Mouse (Mus musculus): ENCODE measurements around the gene Fes. TPM values are rescaled to one million over a fixed set of nuclear protein-coding genes. Genes with fewer than 3 reads are reported as not detected.
A peak's percentile ranks its signal among the peaks of the same experiment; 100 is the strongest.
"Not testable (repeated sequence)": the region's sequence is repeated elsewhere in the genome, so short reads cannot be mapped to it uniquely, and the experiment has no call there.

Fes gene
- polyA plus RNA-seq, 1 experiment: 0.69 TPM

GRCm38 (mm10) chr7:80401041-80401859 lies 13.5 kb upstream of the Fes start:
- TF ChIP-seq GATA1 (IDR thresholded peaks at IDR 0.05; ENCODE audit: low read length) (no peak), TAL1 (IDR thresholded peaks at IDR 0.05; ENCODE audit: low read length) (no peak)
- Histone ChIP-seq H3K4me3 (replicated peaks) (peak overlapping the region; percentile 71), H3K36me3 (ENCODE audit: control insufficient read depth) (peaks cover 15% of the 10 kb centered on the region), H3K4me1 (ENCODE audit: control insufficient read depth) (peaks cover 40% of the 10 kb centered on the region), H3K27me3 (ENCODE audit: control insufficient read depth) (peaks cover 64% of the 10 kb centered on the region), H3K9me3 (ENCODE audit: control insufficient read depth, low read length) (no peaks in the 10 kb centered on the region)

- H3K36me3 ChIP-seq (ENCODE audit: control insufficient read depth): peaks cover 19% of the 10 kb centered on the region
- peaks cover 41% of the 10 kb centered on the region for H3K4me1 ChIP-seq (ENCODE audit: control insufficient read depth)
- no peak overlapping the region for H3K4me3 ChIP-seq (replicated peaks)
- TF ChIP-seq GATA1 (IDR thresholded peaks at IDR 0.05; ENCODE audit: low read length): no peak
- no peak for TF ChIP-seq TAL1 (IDR thresholded peaks at IDR 0.05; ENCODE audit: low read length)
- H3K9me3 ChIP-seq (ENCODE audit: control insufficient read depth, low read length): no peaks in the 10 kb centered on the region
- H3K27me3 ChIP-seq (ENCODE audit: control insufficient read depth): peaks cover 57% of the 10 kb centered on the region
Observed at GRCm38 (mm10) chr7:80400571-80400970, 12.8 kb upstream of the Fes start.

- TF ChIP-seq TAL1 (IDR thresholded peaks at IDR 0.05; ENCODE audit: low read length) (no peak), GATA1 (IDR thresholded peaks at IDR 0.05; ENCODE audit: low read length) (no peak)
- H3K27me3 ChIP-seq (ENCODE audit: control insufficient read depth): peaks cover 52% of the 10 kb centered on the region
- H3K9me3 ChIP-seq (ENCODE audit: control insufficient read depth, low read length): no peaks in the 10 kb centered on the region
- peaks cover 41% of the 10 kb centered on the region for H3K4me1 ChIP-seq (ENCODE audit: control insufficient read depth)
- peaks cover 24% of the 10 kb centered on the region for H3K36me3 ChIP-seq (ENCODE audit: control insufficient read depth)
- H3K4me3 ChIP-seq (replicated peaks): no peak overlapping the region
Observed at GRCm38 (mm10) chr7:80400099-80400498, 12.4 kb upstream of the Fes start.

GRCm38 (mm10) chr7:80398654-80399444 lies 11.1 kb upstream of the Fes start:
- H3K36me3 ChIP-seq (ENCODE audit: control insufficient read depth): peaks cover 24% of the 10 kb centered on the region
- H3K4me1 ChIP-seq (ENCODE audit: control insufficient read depth): peaks cover 32% of the 10 kb centered on the region
- no peaks in the 10 kb centered on the region for H3K9me3 ChIP-seq (ENCODE audit: control insufficient read depth, low read length)
- H3K27me3 ChIP-seq (ENCODE audit: control insufficient read depth): peaks cover 40% of the 10 kb centered on the region
- H3K4me3 ChIP-seq (replicated peaks): no peak overlapping the region
- TF ChIP-seq GATA1 (IDR thresholded peaks at IDR 0.05; ENCODE audit: low read length) (no peak), TAL1 (IDR thresholded peaks at IDR 0.05; ENCODE audit: low read length) (no peak)

- no peak for TF ChIP-seq GATA1 (IDR thresholded peaks at IDR 0.05; ENCODE audit: low read length)
- no peak for TF ChIP-seq TAL1 (IDR thresholded peaks at IDR 0.05; ENCODE audit: low read length)
- Histone ChIP-seq H3K4me3 (replicated peaks) (no peak overlapping the region), H3K4me1 (ENCODE audit: control insufficient read depth) (peaks cover 26% of the 10 kb centered on the region), H3K9me3 (ENCODE audit: control insufficient read depth, low read length) (no peaks in the 10 kb centered on the region), H3K36me3 (ENCODE audit: control insufficient read depth) (peaks cover 31% of the 10 kb centered on the region), H3K27me3 (ENCODE audit: control insufficient read depth) (peaks cover 31% of the 10 kb centered on the region)
Observed at GRCm38 (mm10) chr7:80397986-80398385, 10.2 kb upstream of the Fes start.

GRCm38 (mm10) chr7:80396427-80396826 lies 8.7 kb upstream of the Fes start:
- peaks cover 18% of the 10 kb centered on the region for H3K4me1 ChIP-seq (ENCODE audit: control insufficient read depth)
- H3K36me3 ChIP-seq (ENCODE audit: control insufficient read depth): peaks cover 45% of the 10 kb centered on the region

GRCm38 (mm10) chr7:80394600-80394999 lies 6.9 kb upstream of the Fes start:
- TF ChIP-seq TAL1 (IDR thresholded peaks at IDR 0.05; ENCODE audit: low read length) (no peak), GATA1 (IDR thresholded peaks at IDR 0.05; ENCODE audit: low read length) (no peak)
- Histone ChIP-seq H3K4me3 (replicated peaks) (no peak overlapping the region), H3K9me3 (ENCODE audit: control insufficient read depth, low read length) (no peaks in the 10 kb centered on the region), H3K27me3 (ENCODE audit: control insufficient read depth) (no peaks in the 10 kb centered on the region; the same call in 1 of the 2 replicates), H3K4me1 (ENCODE audit: control insufficient read depth) (peaks cover 14% of the 10 kb centered on the region), H3K36me3 (ENCODE audit: control insufficient read depth) (peaks cover 59% of the 10 kb centered on the region)

More at GRCm38 (mm10) chr7:80396427-80396826, 8.7 kb upstream of the Fes start:
- H3K9me3 ChIP-seq (ENCODE audit: control insufficient read depth, low read length); H3K4me3 ChIP-seq (replicated peaks): not testable (repeated sequence)
- peaks cover 16% of the 10 kb centered on the region for H3K27me3 ChIP-seq (ENCODE audit: control insufficient read depth)

GRCm38 (mm10) chr7:80392119-80392518 lies 4.4 kb upstream of the Fes start:
- TF ChIP-seq GATA1 (IDR thresholded peaks at IDR 0.05; ENCODE audit: low read length) (no peak), TAL1 (IDR thresholded peaks at IDR 0.05; ENCODE audit: low read length) (no peak)
- Histone ChIP-seq H3K4me1 (ENCODE audit: control insufficient read depth) (peaks cover 16% of the 10 kb centered on the region), H3K9me3 (ENCODE audit: control insufficient read depth, low read length) (no peaks in the 10 kb centered on the region; the same call in 1 of the 2 replicates), H3K36me3 (ENCODE audit: control insufficient read depth) (peaks cover 51% of the 10 kb centered on the region), H3K4me3 (replicated peaks) (no peak overlapping the region), H3K27me3 (ENCODE audit: control insufficient read depth) (peaks cover 25% of the 10 kb centered on the region)

- peaks cover 42% of the 10 kb centered on the region for H3K27me3 ChIP-seq (ENCODE audit: control insufficient read depth)
- H3K36me3 ChIP-seq (ENCODE audit: control insufficient read depth): peaks cover 19% of the 10 kb centered on the region
- TF ChIP-seq TAL1 (IDR thresholded peaks at IDR 0.05; ENCODE audit: low read length) (no peak), GATA1 (IDR thresholded peaks at IDR 0.05; ENCODE audit: low read length) (no peak)
- peak overlapping the region; percentile 15 for H3K4me3 ChIP-seq (replicated peaks)
- H3K9me3 ChIP-seq (ENCODE audit: control insufficient read depth, low read length): no peaks in the 10 kb centered on the region; the same call in 1 of the 2 replicates
- peaks cover 15% of the 10 kb centered on the region for H3K4me1 ChIP-seq (ENCODE audit: control insufficient read depth)
Observed at GRCm38 (mm10) chr7:80387033-80387632, 613 bp downstream of the Fes start.
